Mouse (Mus musculus): ENCODE results near the gene Capn2.

DNA sequence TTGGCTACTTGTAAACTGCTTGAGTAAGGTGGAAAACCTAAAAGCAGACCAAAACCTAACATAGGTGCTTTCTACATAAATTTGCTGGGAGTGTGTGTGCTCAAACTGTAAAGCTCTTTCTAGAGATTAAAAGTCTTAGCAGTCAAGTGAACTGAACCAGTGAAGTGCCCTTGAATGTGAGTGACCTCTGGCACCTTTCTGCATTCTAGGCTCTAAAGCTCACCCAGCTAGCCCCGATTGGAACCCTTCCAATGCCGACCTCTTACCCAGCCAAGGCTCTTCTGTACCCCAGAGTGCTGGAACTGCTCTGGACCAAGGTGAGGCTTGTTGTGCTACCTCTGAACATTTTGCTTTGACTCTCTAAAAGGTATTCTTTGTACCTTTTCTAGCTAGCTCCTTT is 73.3 kb downstream of the Capn2 start:
- TF ChIP-seq CTCF (conservative IDR thresholded peaks at IDR 0.05; ENCODE audit: low read length) (no peak), POU5F1 (IDR thresholded peaks at IDR 0.05; ENCODE audit: borderline replicate concordance, low read length) (no peak), NANOG (IDR thresholded peaks at IDR 0.05; ENCODE audit: borderline replicate concordance, low read length) (no peak)

Data from E14TG2a.4 (cell line).